Mouse (Mus musculus) neural tube, embryonic 14.5 days (tissue): ENCODE results near the gene Prr19. TPM values are rescaled to one million over a fixed set of nuclear protein-coding genes. Genes with fewer than 3 reads are reported as not detected.

ENCODE experiments used
- ATAC-seq: fragments of 200-750 bp; cut with Nextera tagmentation; 2 replicates; pipeline ENCODE4 v1.8.0; 2017; ENCODE audit warnings: low read depth, mild to moderate bottlenecking, moderate TSS enrichment, moderate library complexity
- H3K27ac ChIP-seq: fragments of 300-500 bp; sonication (generic); 2 replicates; pipeline ENCODE4 v1.5.1; 2014; ENCODE audit warnings: low read depth, mild to moderate bottlenecking, control low read depth, low read length, moderate library complexity, mixed read lengths
- H3K27me3 ChIP-seq: fragments of 300-500 bp; sonication (generic); 2 replicates; pipeline ENCODE4 v1.6.1; 2014; ENCODE audit warnings: low read length; ENCODE audit not compliant: control insufficient read depth, insufficient read depth
- H3K36me3 ChIP-seq: fragments of 300-500 bp; sonication (generic); 2 replicates; pipeline ENCODE4 v1.6.1; 2014; ENCODE audit warnings: low read length, mixed read lengths; ENCODE audit not compliant: control insufficient read depth, insufficient read depth
- H3K4me1 ChIP-seq: fragments of 300-500 bp; sonication (generic); 2 replicates; pipeline ENCODE4 v1.6.1; 2014; ENCODE audit warnings: low read length; ENCODE audit not compliant: control insufficient read depth, insufficient read depth
- H3K4me2 ChIP-seq: fragments of 300-500 bp; sonication (generic); 2 replicates; pipeline ENCODE4 v1.6.1; 2014; ENCODE audit warnings: mild to moderate bottlenecking, low read depth, low read length, control low read depth
- H3K4me3 ChIP-seq: fragments of 300-500 bp; sonication (generic); 2 replicates; pipeline ENCODE4 v1.5.1; 2014; ENCODE audit warnings: low read depth, low read length, control low read depth, mixed read lengths
- H3K9ac ChIP-seq: fragments of 300-500 bp; sonication (generic); replicated peaks from 2 replicates; pipeline ENCODE4 v1.6.1; 2014; ENCODE audit warnings: low read depth, mild to moderate bottlenecking, control low read depth, low read length, mixed read lengths
- H3K9me3 ChIP-seq: fragments of 300-500 bp; sonication (generic); 2 replicates; pipeline ENCODE4 v1.6.1; 2016; ENCODE audit warnings: low read length; ENCODE audit not compliant: control insufficient read depth
- WGBS: fragments of 180-500 bp; shearing (Covaris S2); extraction: QIAGEN DNeasy Blood & Tissue Kit; methylation state at CpG from one replicate; pipeline ENCODE4 v1.1.7; 2014; 5-methylcytosine and 5-hydroxymethylcytosine counted together
- polyA plus RNA-seq: library from polyadenylated mRNA; unstranded; fragments of >200 nt; fragmentation: Nextera tagmentation; extraction: Ambion mirVana; gene quantifications from 2 replicates; pipeline ENCODE4 v1.2.1, GENCODE M21; 2014

Gene Prr19
- polyA plus RNA-seq, 1 experiment from 2014 or later = 4.3 TPM

DNA sequence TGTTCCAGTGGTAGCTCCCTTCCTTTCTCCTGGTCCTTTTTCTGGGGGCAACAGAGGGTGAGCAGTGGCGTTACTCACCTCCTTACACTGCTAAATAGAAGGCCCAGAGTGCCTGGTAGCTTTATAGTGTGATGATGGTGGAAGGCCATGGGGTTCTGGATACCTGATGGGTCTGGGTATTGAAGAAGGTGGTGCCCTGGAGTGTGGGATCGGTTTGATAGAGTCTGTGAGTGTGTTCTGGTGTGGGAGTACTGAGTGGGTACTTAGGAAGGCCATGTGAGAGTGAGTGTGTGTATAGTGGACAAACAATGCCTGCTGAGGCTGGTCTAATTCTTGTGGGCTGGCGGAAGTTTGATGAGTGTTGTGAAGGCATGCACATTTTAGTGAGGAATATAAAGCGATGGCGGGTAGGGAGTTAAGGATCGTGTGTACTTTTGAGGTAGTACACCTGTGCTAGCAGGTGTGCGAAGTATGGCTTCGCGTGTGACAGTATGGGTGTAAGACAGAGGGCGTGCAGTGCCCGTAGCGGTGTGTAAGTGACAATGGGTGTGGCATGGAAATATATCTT is 20.0 kb upstream of the Prr19 start:
- Histone ChIP-seq H3K4me2 (peak overlapping the region; percentile 90), H3K9me3 (no peaks in the 10 kb centered on the region), H3K36me3 (peaks cover 14% of the 10 kb centered on the region), H3K4me1 (peaks cover 54% of the 10 kb centered on the region), H3K4me3 (peak overlapping the region; percentile 76), H3K27ac (peak overlapping the region; percentile 98), H3K27me3 (no peaks in the 10 kb centered on the region), H3K9ac (peak overlapping the region; percentile 76)
- WGBS = 20% methylated on average over 12 of the region's 12 CpGs
- no peak for ATAC-seq

DNA sequence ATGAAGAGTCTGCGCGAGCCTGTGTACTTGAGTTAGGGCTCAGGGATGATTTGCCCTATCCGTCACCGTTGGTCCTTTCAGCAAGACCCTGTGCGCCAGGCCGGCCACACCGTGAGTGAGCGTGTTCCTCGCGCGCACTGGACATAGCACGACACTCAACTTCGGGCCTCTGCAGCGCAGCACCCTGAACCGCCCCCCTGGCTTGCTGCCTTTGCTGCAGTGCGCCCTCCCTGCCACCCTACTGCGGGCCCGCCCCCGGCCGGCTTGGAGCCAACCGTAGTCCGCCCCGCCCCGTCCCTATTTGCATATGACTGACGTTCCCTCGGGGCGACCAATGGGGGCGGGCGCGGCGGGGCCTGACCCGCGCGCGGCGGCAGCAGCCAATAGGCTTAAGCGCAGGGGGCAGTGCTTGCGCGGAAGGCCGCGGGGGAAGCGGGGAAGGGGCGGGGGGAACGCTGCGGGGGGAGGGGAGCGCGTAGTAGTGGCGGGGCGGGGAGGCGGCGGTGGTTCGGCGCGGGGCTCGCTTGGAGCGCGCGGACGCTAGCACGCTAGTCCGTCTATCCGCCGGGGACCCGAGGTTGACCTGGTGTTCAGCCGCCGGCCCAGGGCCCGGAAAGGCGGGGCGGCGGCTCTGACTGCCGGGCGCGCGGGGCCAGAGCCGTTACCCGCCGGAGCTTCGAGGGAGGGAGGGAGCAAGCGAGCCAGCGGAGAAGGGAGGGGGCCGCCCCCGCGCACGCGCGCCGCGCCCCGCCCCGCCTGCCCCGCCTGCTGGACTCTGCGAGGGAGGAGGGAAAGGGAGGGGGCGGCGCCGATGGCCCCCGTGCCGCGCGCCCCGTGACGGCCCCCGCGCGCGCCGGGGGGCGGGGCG is 19.2 kb upstream of the Prr19 start:
- Histone ChIP-seq H3K9ac (peak overlapping the region; percentile 76), H3K4me3 (peak overlapping the region; percentile 76), H3K4me1 (peaks cover 54% of the 10 kb centered on the region), H3K4me2 (peak overlapping the region; percentile 90), H3K27me3 (no peaks in the 10 kb centered on the region), H3K27ac (peak overlapping the region; percentile 98), H3K9me3 (no peaks in the 10 kb centered on the region), H3K36me3 (peaks cover 19% of the 10 kb centered on the region)
- ATAC-seq = peak; percentile 69
- under 1% methylated on average over 62 of the region's 108 CpGs for WGBS

DNA sequence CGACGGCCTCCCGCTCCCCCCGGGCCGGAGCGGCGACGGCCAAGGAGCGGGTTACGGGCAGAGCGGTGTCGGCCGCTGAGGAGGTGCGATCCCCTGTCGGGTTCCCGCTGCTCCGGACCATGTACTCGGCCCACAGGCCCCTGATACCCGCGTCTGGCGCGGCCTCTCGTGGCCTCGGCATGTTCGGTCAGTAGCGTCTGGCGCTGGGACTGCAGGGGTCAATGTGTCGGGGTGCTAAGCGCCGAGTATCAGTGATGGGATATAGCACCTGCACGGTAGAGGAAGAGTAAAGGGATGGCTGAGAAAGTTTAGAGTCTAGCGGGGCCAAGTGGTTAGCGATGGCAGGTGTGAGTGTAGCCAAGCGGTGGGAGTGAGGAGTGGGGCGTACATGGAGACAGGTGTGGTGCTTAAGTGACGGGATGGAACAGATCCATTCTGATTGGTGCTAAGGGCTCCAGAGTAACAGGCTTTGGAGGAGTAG is 18.4 kb upstream of the Prr19 start:
- ATAC-seq = peak; percentile 1; the same call in 1 of the 2 replicates
- Histone ChIP-seq H3K4me3 (peak overlapping the region; percentile 76), H3K27me3 (no peaks in the 10 kb centered on the region), H3K4me2 (peak overlapping the region; percentile 90), H3K4me1 (peaks cover 48% of the 10 kb centered on the region), H3K36me3 (peaks cover 27% of the 10 kb centered on the region), H3K9ac (peak overlapping the region; percentile 76), H3K27ac (peak overlapping the region; percentile 98), H3K9me3 (no peaks in the 10 kb centered on the region)
- under 1% methylated on average over 28 of the region's 36 CpGs for WGBS

DNA sequence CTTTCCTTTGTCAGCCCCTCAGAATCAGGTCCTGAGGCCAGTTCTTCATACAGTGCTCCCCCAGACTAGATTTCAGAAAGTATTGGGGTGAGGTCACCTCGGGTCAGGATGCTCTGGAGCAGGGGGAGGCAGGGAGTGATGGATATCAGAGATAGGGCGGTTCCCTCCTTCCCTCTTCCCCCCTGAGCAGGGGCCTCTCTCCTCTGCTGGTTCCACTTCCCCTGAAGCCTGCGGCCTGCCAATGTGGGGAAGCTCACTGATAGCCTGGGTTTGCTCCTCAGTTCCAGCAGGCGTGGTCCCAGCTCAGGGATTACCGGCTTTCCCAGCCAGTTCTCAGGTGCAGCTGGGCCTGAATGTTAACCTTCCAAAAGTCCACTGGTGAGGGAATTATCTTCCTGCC is 17.6 kb upstream of the Prr19 start:
- no peaks in the 10 kb centered on the region for H3K9me3 ChIP-seq
- H3K27me3 ChIP-seq = no peaks in the 10 kb centered on the region
- H3K4me1 ChIP-seq = peaks cover 44% of the 10 kb centered on the region
- peak overlapping the region; percentile 98 for H3K27ac ChIP-seq
- peak overlapping the region; percentile 90 for H3K4me2 ChIP-seq
- peak overlapping the region; percentile 76 for H3K4me3 ChIP-seq
- peak overlapping the region; percentile 76 for H3K9ac ChIP-seq
- 24% methylated on average over 5 of the region's 5 CpGs for WGBS
- peaks cover 35% of the 10 kb centered on the region for H3K36me3 ChIP-seq
- no peak for ATAC-seq

DNA sequence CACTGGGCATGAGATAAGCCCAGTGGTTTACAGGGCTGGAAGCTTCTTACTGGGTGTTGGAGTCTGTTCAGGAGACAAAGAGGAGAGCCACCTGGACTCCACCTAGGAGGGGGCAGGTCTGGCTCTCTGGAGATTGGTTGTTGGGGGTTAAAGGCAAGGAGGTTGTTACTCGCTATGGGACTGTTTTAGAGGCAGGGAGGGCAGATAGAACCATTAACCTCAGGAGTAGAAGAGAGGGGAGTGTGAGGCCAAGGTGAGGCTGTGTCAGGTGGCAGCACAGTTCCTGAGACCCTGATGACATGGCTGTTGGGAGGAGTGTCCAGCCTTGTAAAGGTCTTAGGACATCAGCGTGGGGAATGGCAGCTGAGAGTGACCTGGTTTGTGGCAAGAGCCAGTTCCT is 17.0 kb upstream of the Prr19 start:
- 0 out of 2 replicates have a peak overlapping the region, but pooled peaks have one; percentile 23 for H3K27ac ChIP-seq
- H3K9me3 ChIP-seq = no peaks in the 10 kb centered on the region
- peak overlapping the region; percentile 35 for H3K9ac ChIP-seq
- 65% methylated on average over 2 of the region's 2 CpGs for WGBS
- H3K4me1 ChIP-seq = peaks cover 44% of the 10 kb centered on the region
- H3K4me3 ChIP-seq = peak overlapping the region; percentile 76
- H3K4me2 ChIP-seq = peak overlapping the region; percentile 90
- ATAC-seq = no peak
- H3K27me3 ChIP-seq = no peaks in the 10 kb centered on the region
- peaks cover 41% of the 10 kb centered on the region for H3K36me3 ChIP-seq

DNA sequence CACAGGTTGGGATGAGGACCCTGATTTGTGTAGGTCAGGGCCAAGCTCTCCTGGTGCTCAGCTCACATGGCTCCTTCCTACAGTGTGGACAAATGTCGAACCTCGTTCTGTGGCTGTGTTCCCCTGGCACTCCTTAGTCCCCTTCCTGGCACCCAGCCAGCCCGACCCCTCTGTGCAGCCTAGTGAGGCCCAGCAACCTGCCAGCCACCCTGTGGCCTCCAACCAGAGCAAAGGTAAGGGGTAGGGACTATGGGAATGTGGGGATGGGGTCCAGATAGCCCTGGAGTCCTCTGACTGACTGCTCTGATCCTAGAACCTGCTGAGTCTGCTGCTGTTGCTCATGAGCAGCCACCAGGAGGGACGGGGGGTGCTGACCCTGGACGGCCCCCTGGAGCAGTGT is 16.4 kb upstream of the Prr19 start:
- H3K27me3 ChIP-seq = no peaks in the 10 kb centered on the region
- peaks cover 39% of the 10 kb centered on the region for H3K4me1 ChIP-seq
- WGBS = 75% methylated on average over 5 of the region's 5 CpGs
- peak overlapping the region; percentile 90 for H3K4me2 ChIP-seq
- peaks cover 47% of the 10 kb centered on the region for H3K36me3 ChIP-seq
- peak overlapping the region; percentile 35; the same call in 1 of the 2 replicates for H3K9ac ChIP-seq
- no peak for ATAC-seq
- H3K9me3 ChIP-seq = no peaks in the 10 kb centered on the region
- H3K27ac ChIP-seq = no peak overlapping the region
- no peak overlapping the region for H3K4me3 ChIP-seq

DNA sequence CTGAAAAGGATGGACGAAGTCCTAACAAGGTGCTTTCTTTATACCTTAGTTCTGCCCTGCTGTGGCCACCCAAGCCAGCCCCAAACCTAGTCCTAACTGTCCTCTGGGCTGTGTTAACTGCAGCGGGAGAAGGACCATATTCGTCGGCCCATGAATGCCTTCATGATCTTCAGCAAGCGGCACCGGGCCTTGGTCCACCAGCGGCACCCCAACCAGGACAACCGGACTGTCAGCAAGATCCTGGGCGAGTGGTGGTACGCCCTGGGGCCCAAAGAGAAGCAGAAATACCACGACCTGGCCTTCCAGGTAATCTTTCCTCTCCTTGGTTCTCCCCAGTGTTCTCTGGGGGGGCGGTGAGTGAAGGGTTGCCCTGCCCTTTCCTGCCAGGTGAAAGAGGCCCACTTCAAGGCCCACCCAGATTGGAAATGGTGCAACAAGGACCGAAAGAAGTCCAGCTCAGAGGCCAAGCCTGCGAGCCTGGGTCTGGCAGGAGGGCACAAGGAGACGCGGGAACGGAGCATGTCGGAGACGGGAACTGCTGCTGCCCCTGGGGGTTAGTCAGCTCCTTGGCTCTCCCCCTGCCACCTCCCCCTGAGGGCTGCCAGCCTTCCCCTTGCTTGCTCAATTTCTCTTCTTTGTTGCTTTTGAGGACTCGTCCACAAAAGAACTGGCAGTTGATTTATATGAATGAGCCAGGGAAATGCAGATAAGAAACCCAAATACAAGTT is 15.5 kb upstream of the Prr19 start:
- WGBS = 81% methylated on average over 20 of the region's 20 CpGs
- Histone ChIP-seq H3K27ac (no peak overlapping the region), H3K4me3 (no peak overlapping the region), H3K9ac (no peak overlapping the region), H3K9me3 (no peaks in the 10 kb centered on the region), H3K27me3 (no peaks in the 10 kb centered on the region), H3K36me3 (peaks cover 50% of the 10 kb centered on the region), H3K4me2 (0 out of 2 replicates have a peak overlapping the region, but pooled peaks have one; percentile 90), H3K4me1 (peaks cover 30% of the 10 kb centered on the region)
- no peak for ATAC-seq

DNA sequence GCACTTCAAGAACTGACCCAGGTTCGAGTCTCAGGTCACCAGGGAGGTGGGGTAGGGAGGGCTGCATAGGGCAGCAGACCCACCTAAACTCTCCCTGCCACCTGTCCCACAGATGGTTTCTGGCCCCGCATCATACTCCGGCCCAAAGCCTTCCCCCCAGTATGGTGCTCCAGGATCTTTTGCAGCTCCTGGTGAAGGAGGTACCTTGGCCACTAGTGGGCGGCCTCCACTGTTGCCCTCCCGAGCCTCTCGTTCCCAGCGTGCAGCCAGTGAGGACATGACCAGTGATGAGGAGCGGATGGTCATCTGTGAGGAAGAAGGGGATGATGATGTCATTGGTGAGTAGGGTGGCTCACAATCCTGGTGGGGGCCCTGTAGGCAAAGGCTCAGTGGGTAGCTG is 14.2 kb upstream of the Prr19 start:
- Histone ChIP-seq H3K36me3 (peaks cover 64% of the 10 kb centered on the region), H3K9me3 (no peaks in the 10 kb centered on the region), H3K4me2 (no peak overlapping the region), H3K4me1 (peaks cover 20% of the 10 kb centered on the region), H3K4me3 (no peak overlapping the region), H3K27me3 (no peaks in the 10 kb centered on the region), H3K9ac (no peak overlapping the region), H3K27ac (no peak overlapping the region)
- ATAC-seq = no peak
- 86% methylated on average over 8 of the region's 8 CpGs for WGBS
